Mouse (Mus musculus) embryonic facial prominence, embryonic 11.5 days (tissue): Measurements from ENCODE around the gene Atxn7l1. TPM values are rescaled to one million over a fixed set of nuclear protein-coding genes. Genes with fewer than 3 reads are reported as not detected.

Source experiments
- ATAC-seq: fragments of 200-750 bp; cut with Nextera tagmentation; replicated peaks from 2 replicates; pipeline ENCODE4 v1.8.0; 2017; ENCODE audit warnings: low read depth; ENCODE audit not compliant: insufficient number of reproducible peaks, low FRiP score, low TSS enrichment
- DNase-seq: peaks from one replicate; pipeline ENCODE4 v3.0.0-alpha.2; 2015; ENCODE audit warnings: low spot score
- H3K27ac ChIP-seq: fragments of 300-500 bp; sonication (generic); replicated peaks from 2 replicates; pipeline ENCODE4 v1.5.1; 2014; ENCODE audit warnings: mild to moderate bottlenecking, low read depth, low read length, control low read depth
- H3K27me3 ChIP-seq: fragments of 300-500 bp; sonication (generic); 2 replicates; pipeline ENCODE4 v1.6.1; 2014; ENCODE audit warnings: mild to moderate bottlenecking, low read length, moderate library complexity, mixed read lengths; ENCODE audit not compliant: control insufficient read depth, insufficient read depth
- H3K36me3 ChIP-seq: fragments of 300-500 bp; sonication (generic); replicated peaks from 2 replicates; pipeline ENCODE4 v1.6.1; 2014; ENCODE audit warnings: low read depth, mild to moderate bottlenecking, low read length, moderate library complexity, mixed read lengths; ENCODE audit not compliant: control insufficient read depth, insufficient read depth
- H3K4me1 ChIP-seq: fragments of 300-500 bp; sonication (generic); 2 replicates; pipeline ENCODE4 v1.6.1; 2014; ENCODE audit warnings: low read length, mixed read lengths; ENCODE audit not compliant: control insufficient read depth, insufficient read depth
- H3K4me2 ChIP-seq: fragments of 300-500 bp; sonication (generic); 2 replicates; pipeline ENCODE4 v1.6.1; 2014; ENCODE audit warnings: low read depth, mild to moderate bottlenecking, control low read depth, low read length, moderate library complexity
- H3K4me3 ChIP-seq: fragments of 300-500 bp; sonication (generic); 2 replicates; pipeline ENCODE4 v1.5.1; 2014; ENCODE audit warnings: low read depth, low read length, control low read depth
- H3K9ac ChIP-seq: fragments of 300-500 bp; sonication (generic); replicated peaks from 2 replicates; pipeline ENCODE4 v1.6.1; 2014; ENCODE audit warnings: mild to moderate bottlenecking, control low read depth, low read length
- H3K9me3 ChIP-seq: fragments of 300-500 bp; sonication (generic); replicated peaks from 2 replicates; pipeline ENCODE4 v1.6.1; 2016; ENCODE audit warnings: mild to moderate bottlenecking, low read length, inconsistent platforms, mixed read lengths; ENCODE audit not compliant: control insufficient read depth
- WGBS: fragments of 180-500 bp; shearing (Covaris S2); extraction: QIAGEN DNeasy Blood & Tissue Kit; methylation state at CpG from one replicate; pipeline ENCODE4 v1.1.7; 2014; 5-methylcytosine and 5-hydroxymethylcytosine counted together
- polyA plus RNA-seq: library from polyadenylated mRNA; unstranded; fragments of >200 nt; fragmentation: Nextera tagmentation; extraction: Ambion mirVana; gene quantifications from 2 replicates; pipeline ENCODE4 v1.2.1, GENCODE M21; 2014

The Atxn7l1 gene
- polyA plus RNA-seq, 1 experiment from 2014 or later, result 18.9 TPM

GRCm38 (mm10) chr12:33338170-33338569, 190.7 kb downstream of the Atxn7l1 start:
- peak; percentile 72 for DNase-seq
- Histone ChIP-seq H3K4me1 (no peaks in the 10 kb centered on the region), H3K9ac (no peak overlapping the region), H3K9me3 (no peaks in the 10 kb centered on the region), H3K4me2 (no peak overlapping the region), H3K4me3 (no peak overlapping the region), H3K27ac (no peak overlapping the region), H3K27me3 (no peaks in the 10 kb centered on the region), H3K36me3 (no peaks in the 10 kb centered on the region)
- 30% methylated on average over 5 of the region's 5 CpGs for WGBS
- no peak for ATAC-seq

GRCm38 (mm10) chr12:33339822-33340221, 192.3 kb downstream of the Atxn7l1 start:
- no peak for DNase-seq

GRCm38 (mm10) chr12:33340698-33341097, 193.2 kb downstream of the Atxn7l1 start:
- H3K27me3 ChIP-seq, result no peaks in the 10 kb centered on the region
- no peak overlapping the region for H3K4me3 ChIP-seq
- no peak overlapping the region for H3K4me2 ChIP-seq
- ATAC-seq, result no peak
- H3K9ac ChIP-seq, result no peak overlapping the region
- H3K27ac ChIP-seq, result no peak overlapping the region
- H3K4me1 ChIP-seq, result peaks cover 5% of the 10 kb centered on the region
- WGBS, result 81% methylated on average over 6 of the region's 6 CpGs
- DNase-seq, result no peak
- no peaks in the 10 kb centered on the region for H3K36me3 ChIP-seq
- no peaks in the 10 kb centered on the region for H3K9me3 ChIP-seq

More at GRCm38 (mm10) chr12:33339822-33340221, 192.3 kb downstream of the Atxn7l1 start:
- Histone ChIP-seq H3K9me3 (no peaks in the 10 kb centered on the region), H3K4me2 (no peak overlapping the region), H3K27me3 (no peaks in the 10 kb centered on the region), H3K9ac (no peak overlapping the region), H3K27ac (no peak overlapping the region), H3K4me3 (no peak overlapping the region), H3K4me1 (no peaks in the 10 kb centered on the region), H3K36me3 (no peaks in the 10 kb centered on the region)
- no peak for ATAC-seq
- WGBS, result 73% methylated on average over 4 of the region's 4 CpGs

- Histone ChIP-seq H3K27ac (no peak overlapping the region), H3K36me3 (no peaks in the 10 kb centered on the region), H3K4me3 (no peak overlapping the region), H3K4me1 (peaks cover 10% of the 10 kb centered on the region), H3K9ac (no peak overlapping the region), H3K27me3 (no peaks in the 10 kb centered on the region), H3K4me2 (no peak overlapping the region), H3K9me3 (no peaks in the 10 kb centered on the region)
- no peak for ATAC-seq
- WGBS, result 80% methylated on average over 17 of the region's 17 CpGs
- no peak for DNase-seq
These were observed 193.9 kb downstream of the Atxn7l1 start for GRCm38 (mm10) chr12:33341351-33341892.

GRCm38 (mm10) chr12:33344970-33345772, 197.7 kb downstream of the Atxn7l1 start:
- H3K4me2 ChIP-seq, result peak overlapping the region; percentile 30
- no peaks in the 10 kb centered on the region for H3K36me3 ChIP-seq
- DNase-seq (peak; percentile 54), ATAC-seq (0 out of 2 replicates have a peak, but pooled peaks have one; percentile 37)
- no peak overlapping the region for H3K4me3 ChIP-seq
- whole genome bisulfite sequencing, result 6% methylated on average over 25 of the region's 25 CpGs
- no peak overlapping the region for H3K9ac ChIP-seq
- H3K4me1 ChIP-seq, result peaks cover 10% of the 10 kb centered on the region
- no peaks in the 10 kb centered on the region for H3K9me3 ChIP-seq
- no peak overlapping the region for H3K27ac ChIP-seq
- H3K27me3 ChIP-seq, result no peaks in the 10 kb centered on the region

GRCm38 (mm10) chr12:33345773-33346435, 198.4 kb downstream of the Atxn7l1 start:
- Histone ChIP-seq H3K4me2 (peak overlapping the region; percentile 30), H3K9ac (no peak overlapping the region), H3K4me3 (no peak overlapping the region), H3K9me3 (no peaks in the 10 kb centered on the region), H3K36me3 (no peaks in the 10 kb centered on the region), H3K4me1 (peaks cover 10% of the 10 kb centered on the region), H3K27ac (no peak overlapping the region), H3K27me3 (no peaks in the 10 kb centered on the region)
- WGBS, result 14% methylated on average over 23 of the region's 23 CpGs
- ATAC-seq, result peak; percentile 57
- peak; percentile 56 for DNase-seq

- no peak overlapping the region for H3K27ac ChIP-seq
- WGBS, result 63% methylated on average over 4 of the region's 4 CpGs
- H3K9ac ChIP-seq, result no peak overlapping the region
These were observed 205.2 kb downstream of the Atxn7l1 start for GRCm38 (mm10) chr12:33352671-33353070.

GRCm38 (mm10) chr12:33358345-33358744, 210.9 kb downstream of the Atxn7l1 start:
- Histone ChIP-seq H3K4me1 (no peaks in the 10 kb centered on the region), H3K36me3 (no peaks in the 10 kb centered on the region), H3K27ac (no peak overlapping the region), H3K4me2 (no peak overlapping the region), H3K9ac (no peak overlapping the region), H3K4me3 (no peak overlapping the region), H3K9me3 (no peaks in the 10 kb centered on the region), H3K27me3 (no peaks in the 10 kb centered on the region)
- 87% methylated on average over 10 of the region's 10 CpGs for WGBS
- DNase-seq (no peak), ATAC-seq (no peak)

More at GRCm38 (mm10) chr12:33352671-33353070, 205.2 kb downstream of the Atxn7l1 start:
- Histone ChIP-seq H3K36me3 (no peaks in the 10 kb centered on the region), H3K4me2 (no peak overlapping the region), H3K4me1 (no peaks in the 10 kb centered on the region), H3K4me3 (no peak overlapping the region), H3K9me3 (no peaks in the 10 kb centered on the region), H3K27me3 (no peaks in the 10 kb centered on the region)
- DNase-seq (no peak), ATAC-seq (no peak)
